Mouse (Mus musculus) retina, adult 2 months (tissue): ENCODE measurements at regions not wholly inside any gene's neighbourhood (a gene's known extent, or its start where the extent isn't known, plus 50 kb on each side); places are given as distances from the start of the nearest gene placed in this dataset.

Experiments used
- DNase-seq: peaks from one replicate; pipeline ENCODE4 v3.0.0-alpha.2; 2012; ENCODE audit warnings: low read depth, low spot score

GRCm38 (mm10) chr10:44826271-44826670, 240.7 kb upstream of the Prep start:
- no peak for DNase-seq

GRCm38 (mm10) chr10:44821666-44822065, 245.3 kb upstream of the Prep start:
- no peak for DNase-seq

GRCm38 (mm10) chr10:44820379-44820778, 246.6 kb upstream of the Prep start:
- DNase-seq, result no peak

- no peak for DNase-seq
Observed at GRCm38 (mm10) chr10:44819361-44819760, 247.6 kb upstream of the Prep start.

GRCm38 (mm10) chr10:44818615-44819014, 248.4 kb upstream of the Prep start:
- no peak for DNase-seq

- no peak for DNase-seq
Observed at GRCm38 (mm10) chr10:44796205-44796604, 267.9 kb upstream of the Prdm1 start.

GRCm38 (mm10) chr10:44785386-44785785, 257.1 kb upstream of the Prdm1 start:
- no peak for DNase-seq

GRCm38 (mm10) chr10:44780381-44780958, 252.2 kb upstream of the Prdm1 start:
- DNase-seq, result no peak

- no peak for DNase-seq
Observed at GRCm38 (mm10) chr10:44779568-44780207, 251.4 kb upstream of the Prdm1 start.

- no peak for DNase-seq
Observed at GRCm38 (mm10) chr10:44777214-44777613, 248.9 kb upstream of the Prdm1 start.

- no peak for DNase-seq
Observed at GRCm38 (mm10) chr10:44776175-44776574, 247.9 kb upstream of the Prdm1 start.

GRCm38 (mm10) chr10:44765527-44765926, 237.2 kb upstream of the Prdm1 start:
- no peak for DNase-seq

GRCm38 (mm10) chr10:44763102-44763501, 234.8 kb upstream of the Prdm1 start:
- no peak for DNase-seq

- DNase-seq, result no peak
Observed at GRCm38 (mm10) chr10:44762068-44762467, 233.8 kb upstream of the Prdm1 start.

GRCm38 (mm10) chr10:44761324-44761723, 233.0 kb upstream of the Prdm1 start:
- no peak for DNase-seq

- DNase-seq, result no peak
Observed at GRCm38 (mm10) chr10:44755355-44755957, 227.2 kb upstream of the Prdm1 start.

- DNase-seq, result no peak
Observed at GRCm38 (mm10) chr10:44754930-44755329, 226.6 kb upstream of the Prdm1 start.

GRCm38 (mm10) chr10:44752719-44753390, 224.6 kb upstream of the Prdm1 start:
- DNase-seq, result no peak

GRCm38 (mm10) chr10:44751061-44751460, 222.8 kb upstream of the Prdm1 start:
- DNase-seq, result no peak

GRCm38 (mm10) chr10:44749206-44749605, 220.9 kb upstream of the Prdm1 start:
- DNase-seq, result no peak

- no peak for DNase-seq
Observed at GRCm38 (mm10) chr10:44747419-44747818, 219.1 kb upstream of the Prdm1 start.

GRCm38 (mm10) chr10:44744221-44744620, 215.9 kb upstream of the Prdm1 start:
- no peak for DNase-seq

GRCm38 (mm10) chr10:44733641-44734040, 205.3 kb upstream of the Prdm1 start:
- DNase-seq, result no peak
